Mouse (Mus musculus) liver, postnatal 0 days (tissue): ENCODE data around the gene Zfr.

Source experiments
- CTCF ChIP-seq: sonication (generic); IDR thresholded peaks from 2 replicates; pipeline ENCODE4 v1.5.1; 2016; ENCODE audit warnings: antibody characterized with exemption, low read depth
- EP300 ChIP-seq: IDR thresholded peaks from 2 replicates; pipeline ENCODE4 v1.6.1; 2016; ENCODE audit warnings: antibody characterized with exemption, low read depth, mild to moderate bottlenecking

DNA sequence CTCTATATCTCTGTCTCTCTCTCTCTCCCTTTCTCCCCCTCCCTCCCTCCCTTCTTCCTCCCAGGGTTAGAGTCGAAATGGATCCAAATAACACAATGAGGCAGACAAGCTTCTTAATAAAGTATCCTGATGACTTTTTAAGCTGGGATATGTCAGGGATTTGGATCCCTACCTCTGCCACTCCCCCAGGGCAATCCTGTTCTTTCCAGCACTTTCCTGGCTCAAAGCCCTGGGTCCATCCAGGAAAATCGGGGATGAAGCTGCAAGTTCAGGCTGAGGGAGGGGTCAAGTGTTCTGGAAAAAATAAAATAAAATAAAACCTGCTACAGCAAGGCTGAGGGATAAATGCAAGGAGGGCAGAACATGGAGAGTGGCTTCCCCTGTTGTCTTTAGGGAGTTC is 49.7 kb upstream of the Zfr start:
- TF ChIP-seq CTCF = no peak
- TF ChIP-seq EP300 = no peak
